12 mouse cellular contexts compared by ENCODE assay signal in the genomic region with DNA sequence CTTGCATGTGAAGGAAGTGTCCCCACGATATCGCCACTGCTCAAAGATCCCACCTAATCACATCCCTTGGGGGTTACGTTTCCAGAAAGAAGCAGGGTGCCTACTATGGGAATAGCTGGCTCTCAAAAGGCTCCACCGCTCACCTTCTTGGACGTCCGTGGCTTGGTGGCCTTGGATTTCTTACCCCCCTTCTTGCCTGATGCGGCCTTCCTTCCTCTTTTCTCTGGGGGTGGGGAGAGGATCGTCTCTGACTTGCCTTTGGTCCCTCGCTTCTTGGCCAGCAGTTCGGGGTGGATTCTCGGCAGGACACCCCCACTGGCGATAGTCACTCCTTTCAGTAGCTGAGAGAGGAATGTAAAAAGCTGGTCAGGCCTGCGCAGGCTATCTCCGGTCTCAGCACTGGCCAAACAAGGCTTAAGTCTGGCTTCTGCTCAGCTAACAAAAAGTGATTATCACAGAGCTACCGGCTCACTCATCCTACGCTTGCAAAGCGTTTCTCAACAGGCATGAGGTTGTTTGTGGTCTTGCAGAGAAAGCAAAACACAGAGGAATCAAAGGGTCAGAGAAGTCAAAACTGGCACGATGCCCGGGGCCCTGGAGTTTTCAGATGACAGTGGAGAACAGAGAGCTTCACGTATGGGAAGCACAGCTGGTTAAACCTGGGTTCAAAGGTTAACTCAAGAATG. TPM values are rescaled to one million over a fixed set of nuclear protein-coding genes. Genes with fewer than 3 reads are reported as not detected.
DNase-seq lines count a peak whose midpoint lies in the region; ATAC-seq and TF ChIP-seq lines count a peak whose summit lies in the region.
"Had no signal": no experiment of that assay in that cellular context is flagged by ENCODE, and none has a peak within 500 bp of the region (broad histone marks: within the 10 kb centered on the region; RNA-seq: fewer than 3 reads in every experiment).

No protein-coding gene starts in this region.

- WGBS in small intestine, adult 2 months: 60% methylated on average over 20 of the region's 20 CpGs
- 75% methylated on average over 20 of the region's 20 CpGs for WGBS in hindbrain, postnatal 0 days

- H3K9ac ChIP-seq in hindbrain, postnatal 0 days (replicated peaks; ENCODE audit: low read length): no peak overlapping the region
- H3K9ac ChIP-seq: forebrain, embryonic 15.5 days had no signal

- peaks cover 9% of the 10 kb centered on the region for H3K4me1 ChIP-seq in bone marrow macrophage, adult 2 months (ENCODE audit: control insufficient read depth, insufficient read depth, low read length)
- H3K4me1 ChIP-seq in small intestine, adult 2 months (ENCODE audit: control insufficient read depth, insufficient read depth, insufficient read length, low read length): 0 out of 2 replicates have a peak, but pooled peaks cover 2% of the 10 kb centered on the region
- no peaks in the 10 kb centered on the region for H3K4me1 ChIP-seq in hindbrain, postnatal 0 days (ENCODE audit: insufficient read depth, low read length)
- H3K4me1 ChIP-seq: forebrain, embryonic 15.5 days had no signal

- no peaks in the 10 kb centered on the region for H3K36me3 ChIP-seq in small intestine, adult 2 months (ENCODE audit: control insufficient read depth, insufficient read depth, low read length)
- H3K36me3 ChIP-seq in hindbrain, postnatal 0 days (ENCODE audit: insufficient read depth, low read length): peaks cover 55% of the 10 kb centered on the region

- H3K9me3 ChIP-seq in hindbrain, postnatal 0 days (ENCODE audit: low read length): no peaks in the 10 kb centered on the region
- H3K9me3 ChIP-seq: forebrain, embryonic 15.5 days had no signal

- peak; percentile 64 for DNase-seq in ovary, adult 18-20 months (ENCODE audit: low spot score)
- no peak for DNase-seq in ovary, postnatal 10 days (ENCODE audit: low spot score)
- peak; percentile 91 for DNase-seq in kidney, postnatal 36 days
- DNase-seq in hindbrain, postnatal 0 days (ENCODE audit: low spot score): no peak
- DNase-seq in left cerebral cortex, adult 18-20 months (ENCODE audit: low spot score in 2 of 2): no peak
- DNase-seq in urinary bladder, adult 2 months (ENCODE audit: low spot score): no peak
- DNase-seq: cerebellum, postnatal 36 days had no signal

- ATAC-seq in hindbrain, postnatal 0 days: no peak
- ATAC-seq: forebrain, embryonic 15.5 days; midbrain, embryonic 16.5 days had no signal

- no peak overlapping the region for H3K4me2 ChIP-seq in hindbrain, postnatal 0 days (ENCODE audit: low read depth, low read length)
- H3K4me2 ChIP-seq: forebrain, embryonic 15.5 days had no signal

- TF ChIP-seq CTCF in bone marrow macrophage, adult 2 months (IDR thresholded peaks at IDR 0.05; ENCODE audit: low read depth, low read length): no peak
- TF ChIP-seq CTCF in small intestine, adult 2 months (IDR thresholded peaks at IDR 0.05; ENCODE audit: extremely low read depth, insufficient read length, insufficient replicate concordance, low read depth, low read length): no peak
- no peak for TF ChIP-seq CTCF in hindbrain, postnatal 0 days (IDR thresholded peaks at IDR 0.05; ENCODE audit: low read depth)

- H3K4me3 ChIP-seq in bone marrow macrophage, adult 2 months (ENCODE audit: insufficient read depth, low read length): peak overlapping the region; percentile 14
- no peak overlapping the region for H3K4me3 ChIP-seq in small intestine, adult 2 months (ENCODE audit: low read depth, low read length)
- H3K4me3 ChIP-seq in hindbrain, postnatal 0 days (ENCODE audit: low read length): no peak overlapping the region
- H3K4me3 ChIP-seq: forebrain, embryonic 15.5 days had no signal

- H3K27ac ChIP-seq in bone marrow macrophage, adult 2 months (ENCODE audit: insufficient read depth, low read depth, low read length): peak overlapping the region; percentile 83
- peak overlapping the region; percentile 15; the same call in 1 of the 2 replicates for H3K27ac ChIP-seq in small intestine, adult 2 months (ENCODE audit: insufficient read depth, low read depth, low read length)
- H3K27ac ChIP-seq in hindbrain, postnatal 0 days: no peak overlapping the region
- H3K27ac ChIP-seq: forebrain, embryonic 15.5 days had no signal

- TF ChIP-seq POLR2A in bone marrow macrophage, adult 2 months (IDR thresholded peaks at IDR 0.05; ENCODE audit: borderline replicate concordance, low read depth, low read length): no peak
- TF ChIP-seq POLR2A in small intestine, adult 2 months (IDR thresholded peaks at IDR 0.05; ENCODE audit: low read depth, low read length): no peak

- no peaks in the 10 kb centered on the region for H3K27me3 ChIP-seq in small intestine, adult 2 months (ENCODE audit: control insufficient read depth, insufficient read depth, low read length)
- no peaks in the 10 kb centered on the region for H3K27me3 ChIP-seq in hindbrain, postnatal 0 days (ENCODE audit: insufficient read depth, low read length)
- H3K27me3 ChIP-seq: forebrain, embryonic 15.5 days had no signal

RNA-seq across cellular contexts. Expression of gene H2afy2, which starts 32.3 kb away (rescaled TPM):
- not detected in 2 replicates for polyA plus RNA-seq in bone marrow macrophage, adult 2 months (2012; ENCODE audit: insufficient read depth, insufficient read length, missing spikeins)
- 0.98 and 1.6 TPM in 2 replicates for polyA plus RNA-seq in small intestine, adult 2 months (2012; rRNA removed)
- 90.4 and 97.7 TPM in 2 replicates for total RNA-seq in hindbrain, postnatal 0 days (2014; rRNA removed)
- 157 and 162 TPM in 2 replicates for polyA plus RNA-seq in hindbrain, postnatal 0 days (2015; fragmentation: Nextera tagmentation; extraction: Ambion mirVana)
- 10 to 100 TPM; 19.1 to 21.0 TPM for total RNA-seq in left cerebral cortex, adult 18-20 months (2021)
- 19.5 and 20.0 TPM in 2 replicates for polyA plus RNA-seq in urinary bladder, adult 2 months (2012; rRNA removed)
- total RNA-seq: MEL had no signal

RNA-seq across cellular contexts. Expression of gene Aifm2, which starts 36.6 kb away (rescaled TPM):
- polyA plus RNA-seq in bone marrow macrophage, adult 2 months (2012; ENCODE audit: insufficient read depth, insufficient read length, missing spikeins): 13.6 and 16.1 TPM in 2 replicates
- 4.9 and 6.7 TPM in 2 replicates for polyA plus RNA-seq in small intestine, adult 2 months (2012; rRNA removed)
- 21.0 and 28.4 TPM in 2 replicates for total RNA-seq in hindbrain, postnatal 0 days (2014; rRNA removed)
- polyA plus RNA-seq in hindbrain, postnatal 0 days (2015; fragmentation: Nextera tagmentation; extraction: Ambion mirVana): 14.5 and 14.6 TPM in 2 replicates
- 1 to 10 TPM; 9.3 to 9.8 TPM for total RNA-seq in left cerebral cortex, adult 18-20 months (2021)
- 188 and 194 TPM in 2 replicates for polyA plus RNA-seq in urinary bladder, adult 2 months (2012; rRNA removed)

RNA-seq across cellular contexts. Expression of gene Tysnd1, which starts 56.4 kb away (rescaled TPM):
- polyA plus RNA-seq in bone marrow macrophage, adult 2 months (2012; ENCODE audit: insufficient read depth, insufficient read length, missing spikeins): 15.5 and 15.6 TPM in 2 replicates
- polyA plus RNA-seq in small intestine, adult 2 months (2012; rRNA removed): 83.5 and 110 TPM in 2 replicates
- total RNA-seq in hindbrain, postnatal 0 days (2014; rRNA removed): 70.5 and 84.8 TPM in 2 replicates
- polyA plus RNA-seq in hindbrain, postnatal 0 days (2015; fragmentation: Nextera tagmentation; extraction: Ambion mirVana): 31.8 and 32.2 TPM in 2 replicates
- total RNA-seq in left cerebral cortex, adult 18-20 months (2021): 10 to 100 TPM; 22.0 to 23.1 TPM
- polyA plus RNA-seq in urinary bladder, adult 2 months (2012; rRNA removed): 25.6 and 25.8 TPM in 2 replicates

Comparison
In these comparisons a context has a peak if more than half of its experiments do, and no peak if none do; other contexts are left out.
1. DNase-seq: peak in ovary, adult 18-20 months (single experiment) and kidney, postnatal 36 days (2 of 2); none in ovary, postnatal 10 days (single experiment), hindbrain, postnatal 0 days (single experiment), left cerebral cortex, adult 18-20 months (0 of 2) and urinary bladder, adult 2 months (single experiment).
2. RNA of gene Aifm2, which starts 36.6 kb away (polyA plus RNA-seq): 188 to 194 TPM in urinary bladder, adult 2 months; 13.6 to 16.1 TPM in bone marrow macrophage, adult 2 months, 14.5 to 14.6 TPM in hindbrain, postnatal 0 days and 4.9 to 6.7 TPM in small intestine, adult 2 months; every median in the first group is over 10 times any median in the second.